Mouse (Mus musculus) retina, embryonic 14.5 days (tissue): Measurements from ENCODE around the gene Tmem184b.

Source experiments
- DNase-seq: peaks from one replicate; pipeline ENCODE4 v3.0.0-alpha.2; 2015; ENCODE audit warnings: low spot score

The Tmem184b gene

DNA sequence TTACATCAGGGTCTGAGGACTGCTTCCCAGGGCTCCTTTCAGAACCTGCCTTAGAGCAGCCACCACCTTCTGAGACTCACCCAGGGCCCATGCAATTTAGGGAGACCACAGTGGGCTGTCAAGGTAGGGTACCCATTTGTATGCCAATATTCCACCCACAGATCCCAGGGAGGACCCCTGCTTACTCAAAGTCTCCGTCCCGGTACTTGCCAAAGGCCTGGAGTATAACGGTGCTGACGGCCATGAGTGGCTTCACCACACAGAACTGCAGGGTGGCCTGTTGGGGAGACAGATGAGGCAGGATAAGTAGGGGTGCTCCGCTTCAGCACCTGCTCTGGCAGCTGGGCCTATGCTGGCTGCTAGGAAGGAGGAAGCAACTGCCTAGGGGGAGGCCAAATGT is 37.0 kb downstream of the Tmem184b start:
- no peak for DNase-seq

DNA sequence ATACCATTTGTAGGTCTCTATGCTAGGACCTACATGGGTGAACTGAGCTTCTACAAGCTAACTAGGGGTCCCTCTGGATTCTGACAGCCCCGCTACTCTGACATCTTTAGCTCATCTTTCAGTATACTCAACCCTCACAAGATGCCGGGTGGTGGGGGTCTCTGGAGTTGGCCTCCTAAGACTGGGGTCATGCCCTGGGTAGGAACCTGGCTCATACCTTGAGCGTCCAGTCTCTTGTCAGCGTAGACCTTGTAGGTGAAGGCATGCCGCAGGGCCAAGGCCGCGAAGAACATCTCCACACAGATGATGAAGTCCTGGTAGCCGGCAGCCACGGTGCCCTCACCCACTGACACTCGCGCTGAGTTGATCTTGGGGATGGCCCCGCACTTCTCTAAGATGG is 38.3 kb downstream of the Tmem184b start:
- no peak for DNase-seq

DNA sequence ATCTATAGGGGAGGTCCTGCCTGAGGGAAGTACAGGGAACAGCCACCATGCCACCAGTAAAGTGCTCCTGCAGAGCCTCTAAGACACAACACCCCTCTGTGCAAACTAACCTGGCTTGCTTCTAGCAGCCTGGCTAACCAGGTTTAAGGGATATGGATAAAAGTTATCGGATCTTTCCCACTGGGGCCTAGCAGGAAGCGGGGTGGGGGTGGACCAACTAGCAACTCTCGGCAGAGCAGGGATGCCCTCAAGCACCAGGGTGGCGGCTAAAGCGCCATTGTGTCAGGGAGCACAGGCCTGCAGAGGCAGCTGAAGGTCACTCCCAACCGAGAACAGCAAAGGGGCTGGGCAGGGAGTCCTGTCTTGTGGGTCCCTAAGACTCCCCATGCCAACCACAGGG is 39.2 kb downstream of the Tmem184b start:
- no peak for DNase-seq

DNA sequence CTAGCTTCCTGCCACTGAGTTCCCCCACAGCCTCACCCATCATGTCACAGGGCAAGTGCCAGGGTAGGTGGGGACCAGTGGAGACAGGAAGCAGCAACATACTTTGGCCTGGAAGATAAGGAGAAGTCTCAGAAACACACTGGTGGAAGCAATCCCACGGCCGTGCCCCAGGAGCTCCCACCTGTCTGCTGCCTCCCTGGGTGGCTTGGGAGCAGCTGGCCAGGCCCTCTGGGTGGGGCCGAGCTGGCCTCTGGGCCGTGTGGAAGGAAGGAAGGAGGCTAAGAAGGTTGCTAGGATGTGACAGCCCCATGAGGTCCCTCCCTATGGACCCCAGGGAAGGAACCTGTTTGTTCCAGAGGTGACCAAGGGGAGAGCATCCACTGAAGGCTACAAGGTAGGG is 42.3 kb downstream of the Tmem184b start:
- DNase-seq, result no peak

DNA sequence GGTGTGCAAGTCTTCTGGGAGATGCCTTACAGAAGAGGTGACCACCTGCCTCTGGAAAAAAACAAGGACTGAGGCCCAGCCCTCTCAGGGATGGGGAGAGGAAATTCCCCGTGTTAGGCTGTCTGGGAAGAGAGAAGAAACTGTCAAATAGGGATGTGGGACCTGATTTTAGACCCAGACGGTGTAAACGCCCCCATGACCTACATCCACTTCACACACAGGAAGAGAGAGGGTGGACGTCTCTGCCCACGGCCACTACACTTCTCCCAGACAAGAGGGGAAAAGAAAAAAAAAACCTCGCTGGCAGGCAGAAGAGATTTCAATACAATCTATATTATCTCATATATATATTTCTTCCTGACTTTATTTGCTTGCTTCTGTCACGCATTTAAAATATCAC is 43.0 kb downstream of the Tmem184b start:
- no peak for DNase-seq

DNA sequence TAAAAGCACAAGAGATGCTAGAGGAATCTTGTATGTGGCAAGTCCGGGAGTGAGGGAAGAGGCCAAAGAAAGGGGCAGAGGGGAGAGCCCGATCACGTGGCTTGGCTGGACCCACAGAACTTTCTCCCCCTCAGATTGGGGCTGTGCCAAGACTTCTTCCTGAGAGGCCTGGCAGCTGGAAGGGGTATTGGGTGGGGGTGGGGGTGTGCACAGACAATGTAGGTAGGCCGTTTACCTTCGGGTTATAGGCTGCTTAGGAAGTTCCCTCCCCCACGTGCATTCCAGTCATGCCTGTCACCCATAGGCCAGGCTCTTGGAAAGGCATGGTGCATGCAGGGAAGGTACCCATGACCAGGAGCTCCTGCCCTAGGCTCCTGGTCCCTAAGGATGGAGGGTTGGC is 43.4 kb downstream of the Tmem184b start:
- DNase-seq, result no peak

DNA sequence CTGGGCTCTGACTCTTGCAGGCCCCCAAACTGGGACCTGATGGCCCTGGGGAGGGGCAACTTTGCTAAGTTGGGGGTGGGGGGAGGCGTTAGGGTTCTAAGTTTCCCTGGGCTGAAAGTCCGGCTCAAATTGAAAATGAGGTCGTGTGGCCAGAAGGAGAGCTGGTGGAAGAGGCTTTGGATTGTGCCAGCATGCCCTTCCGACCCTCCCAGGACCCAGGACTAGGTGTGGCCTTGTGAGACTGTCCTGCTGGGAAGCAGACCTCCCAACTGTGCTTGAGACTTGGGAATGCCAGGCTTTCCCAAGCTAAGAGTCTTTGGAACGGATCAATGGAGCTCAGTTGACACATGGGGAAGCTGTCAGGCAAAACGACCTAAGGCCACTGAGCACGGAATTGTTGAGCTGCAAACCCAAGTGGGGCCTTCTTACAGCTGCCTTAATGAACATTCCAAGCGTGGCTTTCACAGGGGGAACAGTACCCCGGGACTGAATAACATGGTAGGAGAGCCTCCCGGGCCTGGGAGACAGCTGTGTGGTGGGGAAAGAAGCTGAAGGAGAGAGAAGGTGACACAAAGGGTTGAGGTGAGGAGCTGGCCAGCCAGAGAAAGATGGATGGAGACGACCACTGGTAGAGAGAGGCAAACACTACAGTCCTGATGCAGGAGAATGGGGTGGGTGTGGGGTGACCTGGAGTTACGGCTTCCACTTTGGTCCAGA is 45.2 kb downstream of the Tmem184b start:
- DNase-seq, result peak; percentile 47

DNA sequence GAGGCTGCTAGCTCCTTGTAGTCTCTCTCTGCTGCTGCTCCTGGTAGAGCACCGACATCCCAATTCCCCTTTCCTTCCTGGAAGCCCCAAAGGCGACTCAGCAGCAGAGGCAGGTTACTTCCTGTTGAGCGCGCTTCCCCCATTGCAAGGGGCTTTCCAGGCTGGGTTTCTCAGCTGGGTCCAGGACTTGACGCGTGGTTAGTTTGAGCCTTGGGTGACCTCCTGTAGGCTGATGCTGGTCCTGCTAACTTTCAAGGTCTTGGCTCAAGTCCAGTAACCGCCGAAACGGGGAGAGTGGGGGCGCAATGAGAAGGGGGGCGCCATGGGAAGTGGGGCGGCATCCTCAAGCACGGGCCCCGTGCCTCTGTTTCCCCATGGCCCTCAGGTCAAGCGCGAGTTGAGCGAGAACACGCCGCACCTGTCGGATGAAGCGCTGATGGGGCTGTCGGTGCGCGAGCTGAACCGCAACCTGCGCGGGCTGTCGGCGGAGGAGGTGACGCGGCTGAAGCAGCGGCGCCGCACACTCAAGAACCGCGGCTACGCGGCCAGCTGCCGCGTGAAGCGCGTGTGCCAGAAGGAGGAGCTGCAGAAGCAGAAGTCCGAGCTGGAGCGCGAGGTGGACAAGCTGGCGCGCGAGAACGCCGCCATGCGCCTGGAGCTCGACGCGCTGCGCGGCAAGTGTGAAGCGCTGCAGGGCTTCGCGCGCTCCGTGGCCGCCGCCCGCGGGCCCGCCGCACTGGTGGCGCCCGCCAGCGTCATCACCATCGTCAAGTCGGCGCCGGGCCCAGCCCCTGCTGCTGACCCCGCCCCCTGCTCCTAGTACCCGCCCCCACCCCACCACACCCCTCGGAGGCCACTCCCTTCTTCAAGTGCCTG is 46.1 kb downstream of the Tmem184b start:
- peak; percentile 78 for DNase-seq

DNA sequence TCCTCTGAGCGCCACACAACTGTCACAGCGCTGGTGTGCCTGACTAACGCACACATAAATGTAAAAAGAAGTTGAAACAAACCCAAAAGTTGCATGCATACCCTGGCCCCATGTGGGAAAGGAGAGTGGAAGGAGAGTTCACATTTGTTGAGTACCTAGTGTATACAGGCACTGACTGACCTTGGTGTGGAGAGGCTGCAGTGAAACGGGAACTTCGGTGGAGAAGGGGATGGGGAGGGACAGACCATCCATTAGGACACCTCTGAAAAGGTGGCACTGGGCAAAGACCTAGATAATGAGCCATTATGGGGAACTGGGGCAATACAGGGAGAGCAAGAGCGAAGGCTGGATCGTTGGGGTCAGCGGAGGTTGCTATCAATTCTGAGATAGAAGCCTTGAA is 46.9 kb downstream of the Tmem184b start:
- no peak for DNase-seq

DNA sequence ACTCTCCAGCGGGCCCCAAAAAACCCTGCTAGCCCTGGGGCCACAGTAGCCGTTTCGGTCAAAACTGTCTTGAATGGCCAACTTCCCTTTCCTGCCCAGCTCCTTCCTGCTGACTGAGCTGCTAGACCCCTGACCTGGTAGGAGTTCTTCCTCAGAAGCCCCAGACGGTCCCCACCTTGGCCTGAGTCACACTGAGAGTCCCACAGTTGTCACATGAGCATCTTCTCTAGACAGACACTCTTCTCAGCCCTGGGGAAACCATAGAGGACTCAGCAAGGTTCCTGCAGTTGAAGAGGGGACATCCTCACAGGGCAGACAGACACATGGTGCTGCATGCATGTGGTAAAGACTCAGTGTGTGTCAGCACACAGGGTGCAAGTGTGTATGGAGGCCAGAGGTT is 48.8 kb downstream of the Tmem184b start:
- DNase-seq, result no peak

DNA sequence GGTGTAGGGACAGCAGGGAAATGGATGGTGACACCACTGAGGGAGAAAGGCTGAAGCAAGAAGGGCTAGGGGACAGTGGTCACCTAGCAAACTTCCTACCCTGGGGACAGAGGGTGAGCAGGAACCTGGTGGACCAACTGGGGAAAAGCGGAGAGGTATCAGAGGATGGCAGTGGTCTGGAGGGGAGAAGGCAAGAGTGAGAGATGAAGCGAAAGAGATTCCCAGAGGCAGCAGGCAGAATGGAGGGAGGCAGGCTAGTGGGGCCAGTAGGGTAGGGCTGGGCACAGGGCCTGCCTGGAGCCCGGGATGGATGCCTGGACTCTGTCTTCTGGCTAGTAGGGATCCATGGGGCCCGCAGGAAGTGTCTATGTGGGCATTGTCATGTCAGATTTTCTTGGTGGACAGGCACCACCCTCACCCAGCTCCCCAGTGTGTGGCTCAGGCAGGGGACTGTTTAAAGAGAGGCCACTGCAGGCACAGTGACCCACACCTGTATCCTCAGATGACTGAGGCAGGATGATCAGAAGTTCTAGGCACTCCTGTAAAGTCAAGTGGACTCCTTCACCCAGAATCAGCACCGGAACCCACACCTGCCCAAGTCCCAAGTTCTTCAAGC is 49.6 kb downstream of the Tmem184b start:
- DNase-seq, result no peak

DNA sequence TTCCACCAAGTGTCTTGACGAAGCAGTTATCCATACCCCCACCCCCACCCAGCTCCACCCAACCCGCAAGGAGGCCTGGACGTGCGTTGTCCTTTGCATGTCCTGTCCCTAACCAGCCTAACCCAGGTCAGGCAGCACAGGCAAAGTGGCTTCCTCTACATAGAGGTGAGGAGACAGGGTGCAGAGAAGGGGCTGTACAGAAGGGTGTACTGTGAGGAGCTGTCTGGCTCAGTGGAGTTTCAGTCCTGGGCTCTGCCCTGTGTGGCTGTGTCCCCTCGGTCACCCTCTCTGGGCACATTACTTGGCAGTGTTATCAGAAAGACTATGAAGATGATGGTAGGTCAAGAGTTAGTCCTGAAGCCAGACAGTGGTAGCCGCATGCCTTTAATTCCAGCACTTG is 50.9 kb downstream of the Tmem184b start:
- DNase-seq, result no peak

DNA sequence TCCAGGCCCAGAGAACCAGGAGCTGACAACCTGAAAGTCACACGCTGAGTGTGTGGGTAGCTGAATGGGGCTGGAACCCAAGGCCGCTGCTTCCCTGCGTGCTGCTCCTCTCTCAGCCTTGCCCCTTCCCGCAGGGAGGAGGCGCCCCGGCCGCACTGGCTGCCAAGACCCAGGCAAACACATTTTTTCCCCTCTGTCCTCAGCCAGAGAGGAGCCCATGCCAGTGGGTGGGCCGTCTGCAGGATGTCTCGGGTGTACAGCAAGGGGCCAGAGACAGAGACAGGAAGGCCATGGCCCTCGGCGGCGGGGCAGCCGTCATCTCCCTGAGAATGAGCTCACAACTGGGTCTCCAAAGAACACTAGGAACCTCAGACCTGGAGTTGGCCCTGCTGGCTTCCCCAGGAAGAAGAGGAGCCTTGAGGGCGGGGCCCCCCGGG is 52.0 kb downstream of the Tmem184b start:
- DNase-seq, result no peak

DNA sequence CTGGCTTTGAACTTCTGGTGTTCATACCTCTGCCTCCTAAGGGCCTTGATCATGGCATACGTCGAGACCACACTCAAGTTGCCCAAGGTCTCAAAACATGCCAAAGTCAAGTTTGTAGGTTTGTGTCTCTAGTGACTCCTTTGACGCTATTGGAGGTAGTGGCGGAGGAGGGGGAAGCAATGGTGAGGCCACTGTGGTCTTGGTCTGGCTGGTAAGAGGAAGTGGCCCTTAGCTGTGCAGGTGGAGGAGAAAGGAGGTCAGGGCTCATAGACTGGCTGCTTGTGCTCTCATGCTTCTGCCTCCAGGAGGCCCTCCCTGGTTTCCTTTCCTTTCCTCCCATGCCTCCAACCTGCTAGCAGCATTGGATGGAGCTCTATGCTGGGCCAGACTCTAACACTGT is 52.5 kb downstream of the Tmem184b start:
- no peak for DNase-seq

DNA sequence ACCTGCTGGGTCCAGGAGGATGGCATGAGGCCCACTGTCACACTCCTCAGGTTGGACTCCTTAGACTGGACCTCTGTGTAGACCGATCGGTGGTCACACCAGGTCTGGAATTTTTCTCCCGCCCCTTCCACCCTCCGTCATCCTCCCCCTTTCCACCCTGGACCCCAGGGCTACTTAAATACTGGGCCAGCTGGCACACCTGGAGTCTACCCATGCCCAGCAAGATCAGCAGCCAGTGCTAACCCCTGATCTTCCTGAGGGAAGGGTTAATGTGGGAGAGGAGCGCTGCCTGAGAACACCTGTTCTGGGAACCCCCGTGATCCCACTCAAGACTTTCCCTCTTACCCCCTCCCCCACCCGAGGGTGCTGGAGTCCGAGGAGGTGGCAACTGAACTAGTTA is 54.7 kb downstream of the Tmem184b start:
- DNase-seq, result no peak

DNA sequence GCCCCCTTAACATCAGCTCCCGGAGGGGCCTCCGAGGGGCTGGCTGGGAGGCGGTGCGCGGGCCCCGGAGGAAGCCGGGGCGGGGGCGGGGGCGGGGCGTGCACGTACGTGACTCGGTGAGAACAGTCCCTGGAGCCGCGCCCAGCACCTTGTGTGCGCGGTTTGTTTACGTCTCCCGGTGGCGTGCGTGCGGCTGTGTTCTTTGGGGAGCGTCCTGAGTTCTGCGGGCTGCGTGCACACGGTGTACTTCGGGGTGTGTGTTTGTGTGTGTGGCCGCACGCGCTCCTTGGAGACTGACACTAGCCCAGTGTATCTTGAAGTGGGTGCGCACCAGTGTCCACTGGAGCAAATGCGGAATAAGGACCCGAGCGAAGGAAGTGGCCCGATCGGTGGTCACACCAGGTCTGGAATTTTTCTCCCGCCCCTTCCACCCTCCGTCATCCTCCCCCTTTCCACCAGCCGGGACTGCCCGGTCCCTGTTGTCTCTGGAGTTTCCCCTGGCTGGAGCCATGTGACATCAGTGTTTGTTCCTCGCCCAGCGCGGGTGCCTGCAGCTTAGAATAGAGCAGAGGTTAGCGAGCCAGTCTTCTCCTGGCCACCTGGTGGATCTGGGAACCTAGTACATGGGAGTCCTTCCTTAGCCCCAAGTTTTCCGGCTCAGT is 55.4 kb downstream of the Tmem184b start:
- DNase-seq, result peak; percentile 66

DNA sequence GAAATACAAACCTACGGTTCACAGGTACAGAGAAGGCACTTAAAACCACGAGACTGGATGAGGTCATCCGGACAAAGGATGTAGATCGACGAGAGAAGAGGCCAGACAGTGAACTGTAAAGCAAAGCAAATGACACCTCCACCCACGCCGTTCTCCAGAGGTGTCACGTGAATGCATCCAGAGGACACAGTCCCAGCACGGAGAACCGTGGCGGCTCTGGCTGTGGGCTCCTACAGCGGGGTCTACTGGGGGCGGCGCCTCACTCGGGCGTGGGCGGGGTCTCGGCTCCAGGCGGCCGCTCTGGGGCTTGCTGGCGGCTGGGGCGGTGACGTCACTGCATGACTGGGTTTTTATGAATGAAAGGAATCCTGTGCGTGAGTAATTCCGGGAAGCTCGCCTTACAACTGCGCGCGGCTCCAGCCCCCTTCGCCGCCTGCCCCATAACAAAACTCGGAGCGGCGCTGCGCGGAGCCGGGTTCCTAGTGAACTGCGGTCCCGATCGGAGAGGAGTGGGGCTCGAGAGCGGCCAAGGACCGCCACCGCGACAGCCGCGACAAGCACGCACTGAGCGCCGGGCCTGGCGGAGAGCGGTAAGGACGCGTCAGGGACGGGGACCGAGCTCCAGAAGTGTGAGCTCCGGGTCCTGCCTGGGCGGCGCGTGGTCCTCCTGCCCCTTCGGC is 56.1 kb downstream of the Tmem184b start:
- peak; percentile 97 for DNase-seq

DNA sequence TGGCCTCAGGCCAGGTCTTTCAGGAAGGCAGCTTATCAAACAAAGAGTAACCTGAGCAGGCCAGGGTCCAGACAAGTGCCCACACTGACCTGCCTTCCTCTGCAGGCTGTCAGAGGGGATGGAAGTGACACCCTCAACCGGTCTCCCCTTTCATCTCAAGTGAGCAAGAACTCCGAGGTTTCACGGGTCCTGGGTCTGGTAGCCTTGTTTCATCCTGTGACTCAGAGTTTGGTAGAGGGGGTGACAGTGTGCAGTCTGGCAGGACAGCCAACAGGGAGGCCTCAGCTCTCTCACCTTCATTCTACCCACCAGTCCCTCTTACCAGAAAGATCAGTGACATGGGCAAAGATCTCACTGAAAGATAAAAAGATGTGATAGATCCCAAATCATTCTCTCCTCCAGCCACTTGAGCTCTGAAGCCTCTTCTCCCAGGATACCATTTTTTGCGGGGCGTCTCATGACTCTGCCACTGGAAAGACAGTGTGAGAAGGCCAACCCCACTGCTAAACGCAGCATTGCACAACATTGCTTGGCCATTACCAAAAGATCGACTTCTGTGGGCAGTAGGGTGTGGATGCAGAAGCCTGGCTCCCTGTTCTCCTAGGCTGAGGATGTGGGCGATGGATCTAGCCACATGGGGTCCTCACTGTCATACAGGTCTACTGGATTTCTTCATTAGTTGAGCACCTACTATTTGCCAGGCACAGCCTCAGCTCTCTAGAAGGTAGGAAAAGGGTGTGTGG is 57.1 kb downstream of the Tmem184b start, which contains the start of gene Maff:
TSS of gene Maff (plus strand) at position 571 of the 743 bp plus-strand sequence.
- no peak for DNase-seq

DNA sequence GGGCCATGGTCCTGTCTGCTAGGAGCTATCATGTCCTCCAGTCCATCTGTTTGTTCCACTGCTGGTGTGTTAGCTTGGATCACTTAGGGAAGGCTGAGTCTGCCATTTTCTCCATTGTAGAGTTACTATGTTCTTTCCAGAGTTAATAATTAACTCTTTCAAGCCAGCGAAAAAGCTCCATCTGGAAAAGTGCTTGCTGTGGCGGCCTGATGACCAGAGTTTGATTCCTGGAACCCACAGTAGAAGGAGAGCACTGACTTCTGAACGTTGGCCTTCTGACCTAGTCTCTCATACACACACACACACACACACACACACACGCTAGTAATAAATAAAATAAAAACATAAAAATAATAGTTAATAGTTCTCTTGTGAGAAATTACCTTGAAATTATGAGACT is 58.7 kb downstream of the Tmem184b start:
- DNase-seq, result no peak

DNA sequence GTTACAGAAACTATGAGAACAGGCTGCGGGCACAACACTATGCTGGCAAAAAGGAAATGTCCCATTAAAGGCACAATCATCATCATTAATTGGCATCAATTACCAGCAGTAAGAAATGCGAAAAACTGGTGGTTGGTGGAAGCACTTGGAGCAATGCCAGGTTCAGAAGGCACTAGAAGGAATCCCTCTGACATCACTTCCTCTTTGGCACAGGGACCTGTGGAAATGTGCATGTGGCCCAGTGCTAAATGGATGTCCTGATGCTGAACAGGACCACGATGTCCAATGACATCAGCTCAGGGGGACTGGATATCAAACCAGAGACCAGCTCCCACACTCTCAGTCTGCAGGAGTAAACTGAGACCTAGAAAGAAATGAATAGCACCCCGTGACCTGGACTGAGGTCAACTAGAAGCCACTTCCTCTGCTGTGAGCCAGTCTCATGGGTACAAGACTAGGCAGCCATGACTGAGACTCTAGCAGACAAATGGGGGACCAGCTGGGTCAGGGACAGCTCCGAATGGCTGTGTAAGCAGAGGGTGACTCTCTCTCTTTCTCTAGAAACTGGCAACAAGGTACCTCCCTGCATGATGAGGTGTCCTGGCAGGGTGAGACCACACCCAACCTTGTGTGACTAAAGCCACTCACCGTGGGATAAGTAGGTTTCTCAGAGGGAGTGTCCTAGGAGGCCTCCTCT is 60.6 kb downstream of the Tmem184b start:
- DNase-seq, result no peak
